Mouse (Mus musculus): ENCODE measurements around the gene Rsad2. TPM values are rescaled to one million over a fixed set of nuclear protein-coding genes. Genes with fewer than 3 reads are reported as not detected.

Gene Rsad2
- polyA plus RNA-seq, 1 experiment, result not detected

GRCm38 (mm10) chr12:26411841-26412450, 44.3 kb downstream of the Rsad2 start:
- H3ac ChIP-seq (ENCODE audit: control insufficient read depth, insufficient read length, low read depth), result no peak overlapping the region
- no peak overlapping the region for H3K4me3 ChIP-seq (ENCODE audit: insufficient read depth, poor library complexity, severe bottlenecking)
- no peaks in the 10 kb centered on the region for H3K79me3 ChIP-seq (ENCODE audit: low read depth)
- no peak for TF ChIP-seq MYOG (IDR thresholded peaks at IDR 0.05; ENCODE audit: control insufficient read depth, extremely low read depth, insufficient read length)
- no peak for TF ChIP-seq FOSL1 (IDR thresholded peaks at IDR 0.05; ENCODE audit: insufficient read depth, low read length, poor library complexity, severe bottlenecking)
- no peak for TF ChIP-seq MAX (IDR thresholded peaks at IDR 0.05)
- no peak for TF ChIP-seq CTCF (IDR thresholded peaks at IDR 0.05; ENCODE audit: control insufficient read depth, insufficient read depth, insufficient read length)
- TF ChIP-seq USF1 (IDR thresholded peaks at IDR 0.05; ENCODE audit: low read depth), result no peak
- TF ChIP-seq CEBPB (IDR thresholded peaks at IDR 0.05; ENCODE audit: low read depth), result no peak
- no peak for TF ChIP-seq MYOD1 (IDR thresholded peaks at IDR 0.05; ENCODE audit: control insufficient read depth, insufficient read length, low read depth)
- H3K79me2 ChIP-seq (ENCODE audit: control insufficient read depth, insufficient read depth), result no peaks in the 10 kb centered on the region
- no peaks in the 10 kb centered on the region for H3K36me3 ChIP-seq (ENCODE audit: control insufficient read depth, insufficient read depth)
- no peaks in the 10 kb centered on the region for H3K27me3 ChIP-seq (ENCODE audit: control insufficient read depth, insufficient read depth, insufficient read length)

GRCm38 (mm10) chr12:26410443-26410842, 45.8 kb downstream of the Rsad2 start:
- H3K4me3 ChIP-seq (ENCODE audit: insufficient read depth, poor library complexity, severe bottlenecking), result no peak overlapping the region
- no peaks in the 10 kb centered on the region for H3K36me3 ChIP-seq (ENCODE audit: control insufficient read depth, insufficient read depth)
- TF ChIP-seq MYOG (IDR thresholded peaks at IDR 0.05; ENCODE audit: control insufficient read depth, extremely low read depth, insufficient read length) (no peak), FOSL1 (IDR thresholded peaks at IDR 0.05; ENCODE audit: insufficient read depth, low read length, poor library complexity, severe bottlenecking) (no peak), MYOD1 (IDR thresholded peaks at IDR 0.05; ENCODE audit: control insufficient read depth, insufficient read length, low read depth) (no peak), MAX (IDR thresholded peaks at IDR 0.05) (no peak), CTCF (IDR thresholded peaks at IDR 0.05; ENCODE audit: control insufficient read depth, insufficient read depth, insufficient read length) (no peak)
- no peaks in the 10 kb centered on the region for H3K79me2 ChIP-seq (ENCODE audit: control insufficient read depth, insufficient read depth)
- H3K27me3 ChIP-seq (ENCODE audit: control insufficient read depth, insufficient read depth, insufficient read length), result no peaks in the 10 kb centered on the region
- H3K79me3 ChIP-seq (ENCODE audit: low read depth), result no peaks in the 10 kb centered on the region
- no peak overlapping the region for H3ac ChIP-seq (ENCODE audit: control insufficient read depth, insufficient read length, low read depth)

GRCm38 (mm10) chr12:26408707-26409106, 47.5 kb downstream of the Rsad2 start:
- Histone ChIP-seq H3ac (ENCODE audit: control insufficient read depth, insufficient read length, low read depth) (no peak overlapping the region), H3K79me2 (ENCODE audit: control insufficient read depth, insufficient read depth) (no peaks in the 10 kb centered on the region)

GRCm38 (mm10) chr12:26404781-26405702, 51.2 kb downstream of the Rsad2 start:
- H3K36me3 ChIP-seq (ENCODE audit: control insufficient read depth, insufficient read depth), result no peaks in the 10 kb centered on the region
- H3K79me3 ChIP-seq (ENCODE audit: low read depth), result no peaks in the 10 kb centered on the region
- no peak overlapping the region for H3ac ChIP-seq (ENCODE audit: control insufficient read depth, insufficient read length, low read depth)
- TF ChIP-seq CEBPB (IDR thresholded peaks at IDR 0.05; ENCODE audit: low read depth) (no peak), USF1 (IDR thresholded peaks at IDR 0.05; ENCODE audit: low read depth) (no peak), MYOD1 (IDR thresholded peaks at IDR 0.05; ENCODE audit: control insufficient read depth, insufficient read length, low read depth) (no peak), FOSL1 (IDR thresholded peaks at IDR 0.05; ENCODE audit: insufficient read depth, low read length, poor library complexity, severe bottlenecking) (no peak), MAX (IDR thresholded peaks at IDR 0.05) (no peak), CTCF (IDR thresholded peaks at IDR 0.05; ENCODE audit: control insufficient read depth, insufficient read depth, insufficient read length) (no peak), MYOG (IDR thresholded peaks at IDR 0.05; ENCODE audit: control insufficient read depth, extremely low read depth, insufficient read length) (no peak)
- H3K79me2 ChIP-seq (ENCODE audit: control insufficient read depth, insufficient read depth), result no peaks in the 10 kb centered on the region
- H3K27me3 ChIP-seq (ENCODE audit: control insufficient read depth, insufficient read depth, insufficient read length), result no peaks in the 10 kb centered on the region
- no peak overlapping the region for H3K4me3 ChIP-seq (ENCODE audit: insufficient read depth, poor library complexity, severe bottlenecking)

More at GRCm38 (mm10) chr12:26408707-26409106, 47.5 kb downstream of the Rsad2 start:
- Histone ChIP-seq H3K27me3 (ENCODE audit: control insufficient read depth, insufficient read depth, insufficient read length) (no peaks in the 10 kb centered on the region), H3K79me3 (ENCODE audit: low read depth) (no peaks in the 10 kb centered on the region), H3K36me3 (ENCODE audit: control insufficient read depth, insufficient read depth) (no peaks in the 10 kb centered on the region), H3K4me3 (ENCODE audit: insufficient read depth, poor library complexity, severe bottlenecking) (no peak overlapping the region)
- TF ChIP-seq FOSL1 (IDR thresholded peaks at IDR 0.05; ENCODE audit: insufficient read depth, low read length, poor library complexity, severe bottlenecking), result no peak
- no peak for TF ChIP-seq MYOD1 (IDR thresholded peaks at IDR 0.05; ENCODE audit: control insufficient read depth, insufficient read length, low read depth)

GRCm38 (mm10) chr12:26403372-26404125, 52.7 kb downstream of the Rsad2 start:
- H3K27me3 ChIP-seq (ENCODE audit: control insufficient read depth, insufficient read depth, insufficient read length), result no peaks in the 10 kb centered on the region
- TF ChIP-seq MAX (IDR thresholded peaks at IDR 0.05), result no peak
- TF ChIP-seq MYOD1 (IDR thresholded peaks at IDR 0.05; ENCODE audit: control insufficient read depth, insufficient read length, low read depth), result no peak
- no peak for TF ChIP-seq USF1 (IDR thresholded peaks at IDR 0.05; ENCODE audit: low read depth)
- no peak for TF ChIP-seq CTCF (IDR thresholded peaks at IDR 0.05; ENCODE audit: control insufficient read depth, insufficient read depth, insufficient read length)
- no peak overlapping the region for H3K4me3 ChIP-seq (ENCODE audit: insufficient read depth, poor library complexity, severe bottlenecking)
- H3K79me3 ChIP-seq (ENCODE audit: low read depth), result no peaks in the 10 kb centered on the region
- H3K79me2 ChIP-seq (ENCODE audit: control insufficient read depth, insufficient read depth), result no peaks in the 10 kb centered on the region
- H3K36me3 ChIP-seq (ENCODE audit: control insufficient read depth, insufficient read depth), result no peaks in the 10 kb centered on the region
- no peak overlapping the region for H3ac ChIP-seq (ENCODE audit: control insufficient read depth, insufficient read length, low read depth)

Measured in C2C12 (cell line).